In genomic region chr3:144368300-144368699, GRCm38 (mm10) we compare ENCODE assay signal across 18 mouse cellular contexts.
DNase-seq lines count a peak whose midpoint lies in the region; ATAC-seq lines count a peak whose summit lies in the region.
"Had no signal": no experiment of that assay in that cellular context is flagged by ENCODE, and none has a peak within 500 bp of the region (broad histone marks: within the 10 kb centered on the region; RNA-seq: fewer than 3 reads in every experiment).

No protein-coding gene starts in this region.

- no peak overlapping the region for H3K9ac ChIP-seq in lung, embryonic 15.5 days
- H3K9ac ChIP-seq in hindbrain, embryonic 13.5 days: no peak overlapping the region
- H3K9ac ChIP-seq in midbrain, embryonic 11.5 days (ENCODE audit: low read length): no peak overlapping the region
- H3K9ac ChIP-seq in heart, embryonic 12.5 days: no peak overlapping the region
- H3K9ac ChIP-seq: heart, embryonic 15.5 days; limb, embryonic 15.5 days; midbrain, embryonic 12.5 days had no signal

- no peak overlapping the region for H3K27ac ChIP-seq in lung, embryonic 15.5 days
- no peak overlapping the region for H3K27ac ChIP-seq in hindbrain, embryonic 13.5 days
- no peak overlapping the region for H3K27ac ChIP-seq in midbrain, embryonic 11.5 days (ENCODE audit: low read depth, low read length)
- no peak overlapping the region for H3K27ac ChIP-seq in heart, embryonic 12.5 days (ENCODE audit: poor library complexity, severe bottlenecking)
- H3K27ac ChIP-seq: heart, embryonic 15.5 days; limb, embryonic 15.5 days; midbrain, embryonic 12.5 days had no signal

- H3K4me1 ChIP-seq in lung, embryonic 15.5 days: 0 out of 2 replicates have a peak, but pooled peaks cover 6% of the 10 kb centered on the region
- H3K4me1 ChIP-seq in hindbrain, embryonic 13.5 days (replicated peaks): peaks cover 14% of the 10 kb centered on the region
- peaks cover 5% of the 10 kb centered on the region; the same call in 1 of the 2 replicates for H3K4me1 ChIP-seq in midbrain, embryonic 11.5 days (ENCODE audit: control insufficient read depth, insufficient read depth, low read length)
- peaks cover 7% of the 10 kb centered on the region for H3K4me1 ChIP-seq in heart, embryonic 12.5 days (replicated peaks)

- no peak for DNase-seq in lung, postnatal 4 days
- peak; percentile 81 for DNase-seq in midbrain, embryonic 11.5 days (ENCODE audit: low spot score, missing footprints)
- DNase-seq in urinary bladder, adult 2 months (ENCODE audit: low spot score): no peak
- DNase-seq in adrenal gland, adult (ENCODE audit: inconsistent age in 2 of 2, low spot score in 1 of 2): no peak
- DNase-seq: adrenal gland, postnatal 36 days; cerebellum, adult 9-11 months; heart, adult 11 months; kidney, adult 2 months; kidney, postnatal 25 days; lung, postnatal 14 days; right cerebral cortex, postnatal 4 days; thymus, postnatal 14 days had no signal

- H3K27me3 ChIP-seq in lung, embryonic 15.5 days: no peaks in the 10 kb centered on the region
- peaks cover 11% of the 10 kb centered on the region; the same call in 1 of the 2 replicates for H3K27me3 ChIP-seq in hindbrain, embryonic 13.5 days
- no peaks in the 10 kb centered on the region for H3K27me3 ChIP-seq in midbrain, embryonic 11.5 days (ENCODE audit: control insufficient read depth, insufficient read depth, low read length)
- no peaks in the 10 kb centered on the region for H3K27me3 ChIP-seq in heart, embryonic 12.5 days (replicated peaks)
- H3K27me3 ChIP-seq: heart, embryonic 15.5 days; limb, embryonic 15.5 days had no signal

- ATAC-seq in lung, embryonic 15.5 days (ENCODE audit: borderline replicate concordance, extremely low read depth, low FRiP score, low TSS enrichment): peak; percentile 31; the same call in 1 of the 2 replicates
- ATAC-seq in hindbrain, embryonic 13.5 days (ENCODE audit: low FRiP score): no peak
- ATAC-seq in midbrain, embryonic 11.5 days (ENCODE audit: low FRiP score): no peak
- ATAC-seq in heart, embryonic 12.5 days (ENCODE audit: insufficient number of reproducible peaks, low FRiP score): no peak; the same call in 1 of the 2 replicates

- no peaks in the 10 kb centered on the region for H3K36me3 ChIP-seq in lung, embryonic 15.5 days
- no peaks in the 10 kb centered on the region for H3K36me3 ChIP-seq in hindbrain, embryonic 13.5 days
- no peaks in the 10 kb centered on the region for H3K36me3 ChIP-seq in midbrain, embryonic 11.5 days (ENCODE audit: control insufficient read depth, insufficient read depth, low read length)
- H3K36me3 ChIP-seq in heart, embryonic 12.5 days: no peaks in the 10 kb centered on the region
- H3K36me3 ChIP-seq: heart, embryonic 15.5 days; limb, embryonic 15.5 days; midbrain, embryonic 12.5 days had no signal

- 66% methylated on average over 4 of the region's 4 CpGs for WGBS in lung, embryonic 15.5 days
- WGBS in hindbrain, embryonic 13.5 days: 55% methylated on average over 4 of the region's 4 CpGs
- 66% methylated on average over 4 of the region's 4 CpGs for WGBS in midbrain, embryonic 11.5 days
- 58% methylated on average over 4 of the region's 4 CpGs for WGBS in heart, embryonic 12.5 days

- no peaks in the 10 kb centered on the region for H3K9me3 ChIP-seq in lung, embryonic 15.5 days
- no peaks in the 10 kb centered on the region for H3K9me3 ChIP-seq in hindbrain, embryonic 13.5 days
- no peaks in the 10 kb centered on the region for H3K9me3 ChIP-seq in midbrain, embryonic 11.5 days (ENCODE audit: control insufficient read depth, low read length)
- peaks cover 3% of the 10 kb centered on the region; the same call in 1 of the 2 replicates for H3K9me3 ChIP-seq in heart, embryonic 12.5 days (replicated peaks)
- H3K9me3 ChIP-seq: heart, embryonic 15.5 days; limb, embryonic 15.5 days; midbrain, embryonic 12.5 days had no signal

- no peak overlapping the region for H3K4me2 ChIP-seq in lung, embryonic 15.5 days
- peak overlapping the region; percentile 59; the same call in 1 of the 2 replicates for H3K4me2 ChIP-seq in hindbrain, embryonic 13.5 days
- H3K4me2 ChIP-seq in midbrain, embryonic 11.5 days: no peak overlapping the region
- H3K4me2 ChIP-seq in heart, embryonic 12.5 days: no peak overlapping the region

- no peak overlapping the region for H3K4me3 ChIP-seq in lung, embryonic 15.5 days
- no peak overlapping the region for H3K4me3 ChIP-seq in hindbrain, embryonic 13.5 days
- H3K4me3 ChIP-seq in midbrain, embryonic 11.5 days (ENCODE audit: low read depth, low read length): no peak overlapping the region
- no peak overlapping the region for H3K4me3 ChIP-seq in heart, embryonic 12.5 days
